Mouse (Mus musculus) inflammation-experienced regulatory T-cells, adult 6 months (primary cell): ENCODE results near the gene Olfr796. TPM values are rescaled to one million over a fixed set of nuclear protein-coding genes. Genes with fewer than 3 reads are reported as not detected.

Source experiments
- ATAC-seq: one replicate; pipeline ENCODE4 v1.8.0; 2017
- polyA plus RNA-seq, 3 experiments: library from polyadenylated mRNA; unstranded; fragments of 100-300 nt; shearing (Covaris generic); gene quantifications; one replicate each; pipeline ENCODE4 v1.2.1; 2017

Gene Olfr796
- polyA plus RNA-seq = not detected

GRCm38 (mm10) chr10:129612470-129612869 lies at the start of gene Olfr796:
TSS of gene Olfr796 (minus strand) at chr10:129612570.
- no peak for ATAC-seq

- ATAC-seq = no peak
Measured at GRCm38 (mm10) chr10:129657394-129657793, 45.0 kb upstream of the Olfr796 start, which contains the start of gene Olfr800. TSS of gene Olfr800 (plus strand) at chr10:129657694.

GRCm38 (mm10) chr10:129651763-129652162 lies 39.4 kb upstream of the Olfr796 start:
- no peak for ATAC-seq

GRCm38 (mm10) chr10:129637184-129637583 lies 24.8 kb upstream of the Olfr796 start, which contains the start of gene Olfr799:
TSS of gene Olfr799 (plus strand) at chr10:129637484.
- ATAC-seq = no peak

DNA sequence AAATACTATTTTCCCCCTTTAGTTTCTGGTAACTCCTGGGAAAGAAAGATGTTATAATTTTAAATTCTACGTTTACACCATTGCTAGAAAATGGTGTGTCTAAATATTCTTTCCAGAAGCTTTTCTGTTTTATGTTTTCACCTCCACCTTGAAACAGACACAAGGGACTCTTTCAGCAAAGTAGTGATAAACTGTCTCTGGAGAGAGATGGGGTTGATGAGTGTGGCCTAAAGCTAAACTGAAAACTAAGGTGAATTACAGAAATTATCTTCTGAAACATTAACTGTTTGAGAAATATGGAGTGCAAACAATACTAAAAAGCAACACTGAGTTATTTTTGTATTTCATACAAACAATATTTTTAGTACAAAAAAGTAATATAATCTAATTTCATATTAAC lies 15.5 kb upstream of the Olfr796 start, which contains the start of gene Olfr798:
Gene Olfr798, minus strand, starts transcription at position 101 of the 400 bp plus-strand sequence.
- ATAC-seq = no peak

GRCm38 (mm10) chr10:129623251-129623650 lies 10.9 kb upstream of the Olfr796 start:
- no peak for ATAC-seq

DNA sequence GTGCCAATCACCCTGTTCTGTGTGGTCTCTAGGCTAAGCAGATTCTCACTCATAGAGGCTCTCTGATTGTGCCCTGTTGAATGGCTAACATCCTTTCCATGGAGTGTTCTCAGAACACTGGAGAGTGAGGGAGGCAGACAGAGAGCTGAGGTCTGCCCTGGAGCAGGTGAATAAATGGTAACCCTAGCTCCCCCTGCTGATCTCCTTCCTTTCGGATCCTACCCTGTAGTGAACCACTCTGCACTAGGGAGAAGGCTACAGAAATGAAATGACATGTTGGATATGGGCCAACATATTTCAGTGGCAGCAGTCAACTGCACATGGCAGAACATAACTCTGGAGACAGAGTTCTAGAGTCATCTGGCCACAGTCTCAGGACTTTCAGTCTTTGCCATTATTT lies 9.4 kb upstream of the Olfr796 start:
- ATAC-seq = no peak

GRCm38 (mm10) chr10:129577066-129577465 lies 35.3 kb downstream of the Olfr796 start:
- ATAC-seq = no peak

GRCm38 (mm10) chr10:129567355-129567754 lies 45.0 kb downstream of the Olfr796 start, which contains the start of gene Olfr794:
TSS of gene Olfr794 (plus strand) at chr10:129567655.
- ATAC-seq = no peak

Other genes starting within 250 kb of the Olfr796 start
- gene Olfr784, start 228.5 kb downstream of the Olfr796 start, polyA plus RNA-seq = not detected
- not detected for gene Olfr785, start 207.1 kb downstream of the Olfr796 start, polyA plus RNA-seq
- not detected for gene Olfr786, start 185.3 kb downstream of the Olfr796 start, polyA plus RNA-seq
- gene Olfr787, start 150.7 kb downstream of the Olfr796 start, polyA plus RNA-seq = under 1 TPM in 2 of 3 experiments, not detected in 1; 0.18 to 0.20 TPM
- not detected for gene Olfr788, start 141.6 kb downstream of the Olfr796 start, polyA plus RNA-seq
- not detected for gene Olfr789, start 127.8 kb downstream of the Olfr796 start, polyA plus RNA-seq
- gene Olfr790, start 114.1 kb downstream of the Olfr796 start, polyA plus RNA-seq = not detected
- gene Olfr791, start 90.8 kb downstream of the Olfr796 start, polyA plus RNA-seq = not detected
- gene Olfr792, start 73.4 kb downstream of the Olfr796 start, polyA plus RNA-seq = not detected
- gene Olfr794, start 44.9 kb downstream of the Olfr796 start, polyA plus RNA-seq = not detected
- gene Olfr798, start 15.4 kb upstream of the Olfr796 start, polyA plus RNA-seq = under 1 TPM in 1 of 3 experiments, not detected in 2; 0.13 TPM
- not detected for gene Olfr799, start 24.9 kb upstream of the Olfr796 start, polyA plus RNA-seq
- not detected for gene Olfr800, start 45.1 kb upstream of the Olfr796 start, polyA plus RNA-seq
- gene Olfr801, start 61.3 kb upstream of the Olfr796 start, polyA plus RNA-seq = under 1 TPM in 1 of 3 experiments, not detected in 2; 0.75 TPM
- not detected for gene Olfr802, start 75.6 kb upstream of the Olfr796 start, polyA plus RNA-seq
- not detected for gene Olfr803, start 81.7 kb upstream of the Olfr796 start, polyA plus RNA-seq
- not detected for gene Olfr804, start 90.6 kb upstream of the Olfr796 start, polyA plus RNA-seq
- not detected for gene Olfr805, start 116.8 kb upstream of the Olfr796 start, polyA plus RNA-seq
- not detected for gene Olfr806, start 129.4 kb upstream of the Olfr796 start, polyA plus RNA-seq
- not detected for gene Olfr807, start 145.2 kb upstream of the Olfr796 start, polyA plus RNA-seq
- not detected for gene Olfr808, start 152.9 kb upstream of the Olfr796 start, polyA plus RNA-seq
- gene Olfr809, start 162.1 kb upstream of the Olfr796 start, polyA plus RNA-seq = not detected
- not detected for gene Olfr810, start 182.3 kb upstream of the Olfr796 start, polyA plus RNA-seq
- gene Olfr811, start 191.8 kb upstream of the Olfr796 start, polyA plus RNA-seq = not detected
- not detected for gene Olfr812, start 233.5 kb upstream of the Olfr796 start, polyA plus RNA-seq
- not detected for gene Olfr813, start 242.8 kb upstream of the Olfr796 start, polyA plus RNA-seq